Mouse (Mus musculus): ENCODE measurements at regions not wholly inside any gene's neighbourhood (a gene's known extent, or its start where the extent isn't known, plus 50 kb on each side); places are given as distances from the start of the nearest gene placed in this dataset.

GRCm38 (mm10) chr12:92818610-92819009 is 969.7 kb upstream of the Sel1l start:
- H3K27me3 ChIP-seq (ENCODE audit: control insufficient read depth, insufficient read depth, low read length): no peaks in the 10 kb centered on the region; the same call in 1 of the 2 replicates
- H3K27ac ChIP-seq (ENCODE audit: insufficient read depth, low read depth, low read length): no peak overlapping the region
- H3K4me3 ChIP-seq (ENCODE audit: low read depth, low read length): no peak overlapping the region
- H3K4me1 ChIP-seq (ENCODE audit: control insufficient read depth, insufficient read depth, insufficient read length, low read length): no peaks in the 10 kb centered on the region
- WGBS: 72% methylated on average over 3 of the region's 3 CpGs
- H3K36me3 ChIP-seq (ENCODE audit: control insufficient read depth, insufficient read depth, low read length): no peaks in the 10 kb centered on the region
- TF ChIP-seq CTCF (IDR thresholded peaks at IDR 0.05; ENCODE audit: extremely low read depth, insufficient read length, insufficient replicate concordance, low read depth, low read length) (no peak), POLR2A (IDR thresholded peaks at IDR 0.05; ENCODE audit: low read depth, low read length) (no peak)

GRCm38 (mm10) chr12:92801121-92801520 is 952.2 kb upstream of the Sel1l start:
- 62% methylated on average over 1 of the region's 1 CpGs for WGBS
- Histone ChIP-seq H3K4me3 (ENCODE audit: low read depth, low read length) (no peak overlapping the region), H3K36me3 (ENCODE audit: control insufficient read depth, insufficient read depth, low read length) (no peaks in the 10 kb centered on the region), H3K4me1 (ENCODE audit: control insufficient read depth, insufficient read depth, insufficient read length, low read length) (no peaks in the 10 kb centered on the region), H3K27ac (ENCODE audit: insufficient read depth, low read depth, low read length) (no peak overlapping the region), H3K27me3 (ENCODE audit: control insufficient read depth, insufficient read depth, low read length) (no peaks in the 10 kb centered on the region)
- no peak for TF ChIP-seq CTCF (IDR thresholded peaks at IDR 0.05; ENCODE audit: extremely low read depth, insufficient read length, insufficient replicate concordance, low read depth, low read length)
- TF ChIP-seq POLR2A (IDR thresholded peaks at IDR 0.05; ENCODE audit: low read depth, low read length): no peak

- no peaks in the 10 kb centered on the region for H3K4me1 ChIP-seq (ENCODE audit: control insufficient read depth, insufficient read depth, insufficient read length, low read length)
- TF ChIP-seq CTCF (IDR thresholded peaks at IDR 0.05; ENCODE audit: extremely low read depth, insufficient read length, insufficient replicate concordance, low read depth, low read length): no peak
- TF ChIP-seq POLR2A (IDR thresholded peaks at IDR 0.05; ENCODE audit: low read depth, low read length): no peak
- H3K36me3 ChIP-seq (ENCODE audit: control insufficient read depth, insufficient read depth, low read length): no peaks in the 10 kb centered on the region
- H3K27me3 ChIP-seq (ENCODE audit: control insufficient read depth, insufficient read depth, low read length): no peaks in the 10 kb centered on the region
- WGBS: 87% methylated on average over 1 of the region's 1 CpGs
- no peak overlapping the region for H3K27ac ChIP-seq (ENCODE audit: insufficient read depth, low read depth, low read length)
- H3K4me3 ChIP-seq (ENCODE audit: low read depth, low read length): no peak overlapping the region
Observed at GRCm38 (mm10) chr12:92783362-92783761, 934.4 kb upstream of the Sel1l start.

- H3K4me1 ChIP-seq (ENCODE audit: control insufficient read depth, insufficient read depth, insufficient read length, low read length): no peaks in the 10 kb centered on the region
- no peaks in the 10 kb centered on the region for H3K27me3 ChIP-seq (ENCODE audit: control insufficient read depth, insufficient read depth, low read length)
- H3K27ac ChIP-seq (ENCODE audit: insufficient read depth, low read depth, low read length): no peak overlapping the region
- no peak overlapping the region for H3K4me3 ChIP-seq (ENCODE audit: low read depth, low read length)
- TF ChIP-seq POLR2A (IDR thresholded peaks at IDR 0.05; ENCODE audit: low read depth, low read length): no peak
- TF ChIP-seq CTCF (IDR thresholded peaks at IDR 0.05; ENCODE audit: extremely low read depth, insufficient read length, insufficient replicate concordance, low read depth, low read length): no peak
- WGBS: 83% methylated on average over 3 of the region's 3 CpGs
- H3K36me3 ChIP-seq (ENCODE audit: control insufficient read depth, insufficient read depth, low read length): no peaks in the 10 kb centered on the region
Observed at GRCm38 (mm10) chr12:92779695-92780292, 930.8 kb upstream of the Sel1l start.

- Histone ChIP-seq H3K36me3 (ENCODE audit: control insufficient read depth, insufficient read depth, low read length) (no peaks in the 10 kb centered on the region), H3K4me1 (ENCODE audit: control insufficient read depth, insufficient read depth, insufficient read length, low read length) (no peaks in the 10 kb centered on the region), H3K27me3 (ENCODE audit: control insufficient read depth, insufficient read depth, low read length) (no peaks in the 10 kb centered on the region), H3K4me3 (ENCODE audit: low read depth, low read length) (no peak overlapping the region), H3K27ac (ENCODE audit: insufficient read depth, low read depth, low read length) (no peak overlapping the region)
- TF ChIP-seq CTCF (IDR thresholded peaks at IDR 0.05; ENCODE audit: extremely low read depth, insufficient read length, insufficient replicate concordance, low read depth, low read length) (no peak), POLR2A (IDR thresholded peaks at IDR 0.05; ENCODE audit: low read depth, low read length) (no peak)
- WGBS: 51% methylated on average over 5 of the region's 5 CpGs
Observed at GRCm38 (mm10) chr12:92775668-92776067, 926.7 kb upstream of the Sel1l start.

- no peak for TF ChIP-seq CTCF (IDR thresholded peaks at IDR 0.05; ENCODE audit: extremely low read depth, insufficient read length, insufficient replicate concordance, low read depth, low read length)
- no peak for TF ChIP-seq POLR2A (IDR thresholded peaks at IDR 0.05; ENCODE audit: low read depth, low read length)
- H3K27ac ChIP-seq (ENCODE audit: insufficient read depth, low read depth, low read length): no peak overlapping the region
- 90% methylated on average over 1 of the region's 1 CpGs for WGBS
- H3K27me3 ChIP-seq (ENCODE audit: control insufficient read depth, insufficient read depth, low read length): no peaks in the 10 kb centered on the region
- no peaks in the 10 kb centered on the region for H3K4me1 ChIP-seq (ENCODE audit: control insufficient read depth, insufficient read depth, insufficient read length, low read length)
- H3K4me3 ChIP-seq (ENCODE audit: low read depth, low read length): no peak overlapping the region
- no peaks in the 10 kb centered on the region for H3K36me3 ChIP-seq (ENCODE audit: control insufficient read depth, insufficient read depth, low read length)
Observed at GRCm38 (mm10) chr12:92748576-92748975, 899.6 kb upstream of the Sel1l start.

GRCm38 (mm10) chr12:92740818-92741217 is 891.9 kb upstream of the Sel1l start:
- Histone ChIP-seq H3K4me1 (ENCODE audit: control insufficient read depth, insufficient read depth, insufficient read length, low read length) (no peaks in the 10 kb centered on the region), H3K27ac (ENCODE audit: insufficient read depth, low read depth, low read length) (no peak overlapping the region), H3K36me3 (ENCODE audit: control insufficient read depth, insufficient read depth, low read length) (no peaks in the 10 kb centered on the region), H3K27me3 (ENCODE audit: control insufficient read depth, insufficient read depth, low read length) (no peaks in the 10 kb centered on the region), H3K4me3 (ENCODE audit: low read depth, low read length) (no peak overlapping the region)
- WGBS: 76% methylated on average over 3 of the region's 3 CpGs
- TF ChIP-seq POLR2A (IDR thresholded peaks at IDR 0.05; ENCODE audit: low read depth, low read length) (no peak), CTCF (IDR thresholded peaks at IDR 0.05; ENCODE audit: extremely low read depth, insufficient read length, insufficient replicate concordance, low read depth, low read length) (no peak)
